Mouse (Mus musculus) forebrain, embryonic 16.5 days (tissue): Measurements from ENCODE around the gene Ift43. TPM values are rescaled to one million over a fixed set of nuclear protein-coding genes. Genes with fewer than 3 reads are reported as not detected.

ENCODE experiments used
- ATAC-seq: fragments of 200-750 bp; cut with Nextera tagmentation; 2 replicates; pipeline ENCODE4 v1.8.0; 2017; ENCODE audit warnings: mild to moderate bottlenecking, moderate library complexity
- H3K27ac ChIP-seq: fragments of 300-500 bp; sonication (generic); 2 replicates; pipeline ENCODE4 v1.5.1; 2014; ENCODE audit warnings: low read length, control low read depth
- H3K27me3 ChIP-seq: fragments of 300-500 bp; sonication (generic); replicated peaks from 2 replicates; pipeline ENCODE4 v1.6.1; 2014; ENCODE audit warnings: low read length; ENCODE audit not compliant: control insufficient read depth, insufficient read depth
- H3K36me3 ChIP-seq: fragments of 300-500 bp; sonication (generic); 2 replicates; pipeline ENCODE4 v1.6.1; 2014; ENCODE audit not compliant: control insufficient read depth, insufficient read depth
- H3K4me1 ChIP-seq: fragments of 300-500 bp; sonication (generic); replicated peaks from 2 replicates; pipeline ENCODE4 v1.6.1; 2014; ENCODE audit warnings: low read length; ENCODE audit not compliant: control insufficient read depth, insufficient read depth
- H3K4me2 ChIP-seq: fragments of 300-500 bp; sonication (generic); 2 replicates; pipeline ENCODE4 v1.6.1; 2014; ENCODE audit warnings: mild to moderate bottlenecking, low read length, control low read depth
- H3K4me3 ChIP-seq: fragments of 300-500 bp; sonication (generic); replicated peaks from 2 replicates; pipeline ENCODE4 v1.5.1; 2014; ENCODE audit warnings: mild to moderate bottlenecking, low read length, control low read depth
- H3K9ac ChIP-seq: fragments of 300-500 bp; sonication (generic); replicated peaks from 2 replicates; pipeline ENCODE4 v1.6.1; 2014; ENCODE audit warnings: low read depth, low read length, control low read depth
- H3K9me3 ChIP-seq: fragments of 300-500 bp; sonication (generic); 2 replicates; pipeline ENCODE4 v1.6.1; 2016; ENCODE audit warnings: low read length; ENCODE audit not compliant: control insufficient read depth
- WGBS: fragments of 180-500 bp; shearing (Covaris S2); extraction: QIAGEN DNeasy Blood & Tissue Kit; methylation state at CpG from one replicate; pipeline ENCODE4 v1.1.7; 2014; 5-methylcytosine and 5-hydroxymethylcytosine counted together
- polyA plus RNA-seq: library from polyadenylated mRNA; unstranded; fragments of >200 nt; fragmentation: Nextera tagmentation; extraction: Ambion mirVana; gene quantifications from 2 replicates; pipeline ENCODE4 v1.2.1, GENCODE M21; 2015

Gene Ift43
- polyA plus RNA-seq, 1 experiment from 2014 or later = 59.9 TPM

DNA sequence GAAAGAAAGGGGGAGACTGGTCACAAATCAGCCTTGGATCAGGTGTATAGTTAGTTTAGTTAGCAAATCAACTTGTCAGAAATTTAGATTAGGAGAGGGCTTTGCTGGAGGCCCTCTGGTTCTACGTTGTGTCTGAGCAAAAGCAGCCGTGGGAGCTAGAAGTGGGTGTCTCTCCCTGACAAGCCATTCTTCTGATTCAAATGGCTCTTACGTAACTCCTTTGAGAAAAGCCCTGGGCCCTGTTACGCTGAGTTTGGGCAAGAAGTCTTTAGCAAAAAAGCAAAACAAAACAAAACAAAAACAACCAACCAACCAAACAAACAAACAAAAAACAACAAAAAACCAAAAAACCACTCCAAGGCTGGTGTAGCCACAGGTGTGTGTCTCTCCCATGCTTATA is 8.4 kb downstream of the Ift43 start:
- Histone ChIP-seq H3K27ac (no peak overlapping the region), H3K4me2 (no peak overlapping the region), H3K9ac (no peak overlapping the region), H3K4me3 (no peak overlapping the region), H3K36me3 (no peaks in the 10 kb centered on the region), H3K4me1 (peaks cover 6% of the 10 kb centered on the region; the same call in 1 of the 2 replicates), H3K9me3 (no peaks in the 10 kb centered on the region), H3K27me3 (no peaks in the 10 kb centered on the region)
- whole genome bisulfite sequencing = 69% methylated on average over 4 of the region's 4 CpGs
- ATAC-seq = no peak

DNA sequence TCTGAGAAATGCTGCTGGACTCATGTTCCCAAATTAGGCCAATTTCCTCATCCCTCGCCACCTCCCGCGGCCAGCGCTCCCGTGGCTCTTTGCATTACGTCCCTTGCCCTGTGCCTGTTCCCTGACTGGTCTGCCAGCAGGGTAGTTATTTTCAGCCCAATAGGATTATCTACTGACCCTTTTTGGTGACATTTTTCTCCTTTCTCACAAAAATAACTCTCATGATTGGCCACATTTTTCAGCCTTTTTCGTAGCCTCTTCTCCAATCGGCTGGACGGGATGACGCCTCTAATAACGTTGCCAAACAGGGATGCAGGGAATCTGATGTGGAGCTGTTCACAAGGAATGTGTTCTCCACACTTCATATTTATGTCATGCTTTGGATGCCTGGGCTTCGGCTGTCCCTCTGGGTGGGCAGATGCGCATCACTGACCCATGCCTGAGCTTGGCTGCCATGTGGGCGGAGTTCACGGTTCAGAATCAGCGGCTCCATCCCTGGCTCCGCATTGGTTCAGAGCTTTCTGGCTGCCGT is 9.3 kb downstream of the Ift43 start:
- H3K27ac ChIP-seq = no peak overlapping the region
- ATAC-seq = no peak
- WGBS = 31% methylated on average over 18 of the region's 18 CpGs
- no peaks in the 10 kb centered on the region for H3K9me3 ChIP-seq
- H3K9ac ChIP-seq = no peak overlapping the region
- no peak overlapping the region for H3K4me3 ChIP-seq
- H3K36me3 ChIP-seq = no peaks in the 10 kb centered on the region
- H3K4me2 ChIP-seq = no peak overlapping the region
- H3K27me3 ChIP-seq = no peaks in the 10 kb centered on the region
- peaks cover 3% of the 10 kb centered on the region; the same call in 1 of the 2 replicates for H3K4me1 ChIP-seq

DNA sequence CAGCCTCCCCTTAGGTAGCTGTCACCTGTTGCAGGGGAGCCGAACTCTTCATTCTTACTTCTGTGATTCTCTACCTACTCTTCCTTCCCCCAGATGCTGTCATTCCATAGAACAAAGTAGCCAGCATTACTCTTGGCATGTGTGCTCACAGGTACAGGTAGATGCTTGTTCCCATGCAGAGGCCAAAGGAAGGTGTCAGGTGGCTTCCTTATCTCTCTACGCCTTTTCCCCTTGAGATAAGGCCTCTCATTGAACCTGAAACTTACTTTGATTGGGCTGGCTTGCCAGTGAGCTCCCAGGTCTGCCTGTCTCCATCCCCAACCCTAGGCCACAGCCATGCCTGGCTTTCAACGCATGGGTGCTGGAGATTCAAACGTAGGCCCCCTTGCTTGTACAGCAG is 11.7 kb downstream of the Ift43 start:
- Histone ChIP-seq H3K27ac (no peak overlapping the region), H3K9me3 (no peaks in the 10 kb centered on the region), H3K36me3 (no peaks in the 10 kb centered on the region), H3K4me3 (no peak overlapping the region), H3K4me1 (peaks cover 3% of the 10 kb centered on the region; the same call in 1 of the 2 replicates), H3K4me2 (no peak overlapping the region), H3K9ac (no peak overlapping the region), H3K27me3 (no peaks in the 10 kb centered on the region)
- 95% methylated on average over 4 of the region's 4 CpGs for WGBS
- ATAC-seq = no peak

DNA sequence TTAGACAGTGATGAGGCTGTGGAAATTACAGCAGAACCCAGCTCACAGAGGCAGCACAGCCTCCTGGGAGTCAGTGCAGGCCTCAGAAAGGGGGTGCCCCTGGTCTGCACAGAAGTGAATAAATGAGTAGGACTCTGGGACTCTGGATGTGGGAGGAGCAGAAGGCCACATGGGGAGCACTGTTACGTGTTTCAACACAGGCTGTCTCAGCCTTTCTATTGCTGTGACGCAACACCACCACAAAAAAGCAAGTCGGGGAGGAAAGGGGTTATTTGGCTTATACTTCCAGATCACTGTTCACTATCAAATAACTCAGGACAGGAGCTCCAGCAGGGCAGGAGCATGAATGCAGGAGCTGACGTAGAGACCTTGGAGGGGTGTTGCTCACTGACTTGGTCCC is 13.5 kb downstream of the Ift43 start:
- Histone ChIP-seq H3K4me3 (no peak overlapping the region), H3K4me1 (peaks cover 3% of the 10 kb centered on the region; the same call in 1 of the 2 replicates), H3K27me3 (no peaks in the 10 kb centered on the region), H3K27ac (no peak overlapping the region), H3K9me3 (no peaks in the 10 kb centered on the region), H3K36me3 (no peaks in the 10 kb centered on the region), H3K9ac (no peak overlapping the region), H3K4me2 (no peak overlapping the region)
- no peak for ATAC-seq
- 95% methylated on average over 4 of the region's 4 CpGs for WGBS

DNA sequence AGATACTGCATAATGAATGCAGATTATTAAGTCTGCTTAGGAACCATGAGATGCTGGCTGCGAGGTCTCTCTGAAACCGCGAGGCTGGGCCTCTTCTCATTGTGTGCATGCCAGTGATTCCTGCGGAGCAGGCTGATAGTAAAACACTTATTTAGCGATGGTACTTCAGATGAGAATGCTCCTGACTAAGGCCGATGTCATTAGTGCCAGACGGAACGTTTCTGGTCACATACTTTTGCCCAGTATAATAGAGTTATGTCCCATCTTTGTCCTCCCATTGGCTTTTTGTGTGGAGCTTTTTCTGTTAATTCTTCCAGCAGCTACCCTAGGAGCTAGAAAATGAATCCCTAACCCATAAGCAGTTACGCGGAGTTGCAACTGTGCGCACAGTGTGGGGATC is 15.4 kb downstream of the Ift43 start:
- no peaks in the 10 kb centered on the region for H3K36me3 ChIP-seq
- H3K4me3 ChIP-seq = no peak overlapping the region
- no peak for ATAC-seq
- WGBS = 61% methylated on average over 11 of the region's 11 CpGs
- H3K4me1 ChIP-seq = no peaks in the 10 kb centered on the region
- no peak overlapping the region for H3K4me2 ChIP-seq
- H3K9ac ChIP-seq = no peak overlapping the region
- no peaks in the 10 kb centered on the region for H3K9me3 ChIP-seq
- H3K27me3 ChIP-seq = no peaks in the 10 kb centered on the region
- no peak overlapping the region for H3K27ac ChIP-seq

DNA sequence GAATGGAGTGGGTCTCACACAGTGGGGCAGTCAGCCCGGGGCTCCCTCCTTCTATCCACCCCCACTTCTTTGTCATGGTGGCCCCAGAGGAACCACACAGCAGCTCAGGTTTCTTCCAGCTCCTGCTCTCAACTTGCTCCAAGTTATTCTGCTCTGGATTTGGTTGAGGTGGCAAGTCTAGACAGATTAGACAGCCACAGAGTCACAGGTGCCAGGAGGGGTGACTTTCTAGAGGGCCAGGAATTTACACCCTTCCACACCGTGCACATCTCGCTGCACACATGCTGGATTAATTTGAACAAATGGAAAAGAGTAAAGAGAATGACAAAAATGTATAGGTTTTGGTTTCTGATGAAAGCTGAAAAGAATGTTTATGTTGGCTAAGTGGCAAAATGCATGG is 18.4 kb downstream of the Ift43 start:
- H3K9me3 ChIP-seq = no peaks in the 10 kb centered on the region
- no peaks in the 10 kb centered on the region for H3K36me3 ChIP-seq
- no peak overlapping the region for H3K4me3 ChIP-seq
- peaks cover 11% of the 10 kb centered on the region for H3K4me1 ChIP-seq
- no peak overlapping the region for H3K9ac ChIP-seq
- no peak for ATAC-seq
- 78% methylated on average over 3 of the region's 3 CpGs for WGBS
- no peaks in the 10 kb centered on the region for H3K27me3 ChIP-seq
- H3K27ac ChIP-seq = no peak overlapping the region
- H3K4me2 ChIP-seq = no peak overlapping the region

DNA sequence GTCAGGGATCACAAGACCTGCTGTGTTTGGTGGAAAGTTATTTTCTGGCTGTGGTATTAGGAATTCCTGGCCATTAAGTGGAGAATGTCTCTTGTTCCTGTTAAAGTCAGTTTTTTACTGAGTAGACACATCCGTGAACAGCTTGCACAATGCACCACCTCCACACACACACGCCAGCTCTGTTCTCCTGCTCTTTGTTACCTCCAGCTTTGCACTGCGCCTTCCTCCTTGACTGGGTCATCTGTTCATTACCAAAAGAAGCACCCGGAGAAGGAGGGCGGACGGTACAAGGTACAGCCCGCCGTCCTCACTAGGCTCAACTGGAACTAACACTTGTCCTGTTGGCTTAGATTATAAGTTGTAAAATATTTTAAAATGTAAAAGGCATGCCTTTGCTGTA is 20.3 kb downstream of the Ift43 start:
- ATAC-seq = no peak
- Histone ChIP-seq H3K36me3 (no peaks in the 10 kb centered on the region), H3K4me3 (no peak overlapping the region), H3K4me1 (peaks cover 11% of the 10 kb centered on the region), H3K27me3 (no peaks in the 10 kb centered on the region), H3K4me2 (no peak overlapping the region), H3K9ac (no peak overlapping the region), H3K27ac (no peak overlapping the region), H3K9me3 (no peaks in the 10 kb centered on the region)
- 78% methylated on average over 8 of the region's 8 CpGs for WGBS

DNA sequence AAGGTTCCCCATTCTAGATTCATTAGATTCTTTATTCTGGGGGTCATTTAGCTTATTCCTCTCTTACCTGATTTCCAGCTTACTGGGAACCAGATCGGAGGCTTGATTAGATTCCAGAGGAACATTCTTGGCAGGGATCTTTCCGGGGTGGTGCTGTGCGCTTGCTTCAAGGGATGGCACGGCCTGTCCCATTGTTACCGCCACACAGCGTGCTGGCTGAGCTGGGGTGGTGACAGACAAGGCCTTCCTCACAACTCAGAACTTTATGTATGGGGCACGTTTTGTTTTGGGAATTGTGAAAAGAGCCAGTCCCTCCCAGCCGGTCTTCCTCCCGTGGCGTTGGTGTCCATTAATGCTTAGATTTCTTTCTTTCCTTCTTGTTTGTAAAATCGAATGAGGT is 21.1 kb downstream of the Ift43 start:
- no peak overlapping the region for H3K27ac ChIP-seq

DNA sequence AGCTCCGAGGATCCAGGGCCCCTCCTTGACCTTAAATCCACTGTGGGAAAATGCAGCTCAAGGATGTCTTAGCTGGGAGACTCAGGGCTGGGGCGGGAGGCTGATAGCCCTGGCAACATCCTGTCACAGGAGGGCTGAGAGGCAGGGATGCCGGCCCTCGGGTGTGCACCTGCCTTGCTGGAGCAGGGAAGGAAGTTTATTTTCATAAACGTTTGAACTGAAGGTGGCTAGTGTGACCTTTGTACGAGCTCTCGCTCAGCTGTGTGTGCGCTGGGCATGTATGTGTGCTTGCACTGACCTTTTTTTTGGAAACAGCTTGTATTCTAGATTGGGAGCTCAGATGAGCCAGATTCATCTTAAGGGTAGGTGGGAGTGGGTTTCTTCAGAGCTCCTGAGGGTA is 21.5 kb downstream of the Ift43 start:
- 43% methylated on average over 8 of the region's 8 CpGs for WGBS
- ATAC-seq = no peak
- Histone ChIP-seq H3K9me3 (no peaks in the 10 kb centered on the region), H3K27ac (no peak overlapping the region), H3K27me3 (no peaks in the 10 kb centered on the region), H3K36me3 (no peaks in the 10 kb centered on the region), H3K4me3 (no peak overlapping the region), H3K4me1 (peaks cover 11% of the 10 kb centered on the region), H3K4me2 (no peak overlapping the region), H3K9ac (no peak overlapping the region)

More for the DNA sequence above, 21.1 kb downstream of the Ift43 start:
- Histone ChIP-seq H3K27me3 (no peaks in the 10 kb centered on the region), H3K36me3 (no peaks in the 10 kb centered on the region), H3K9me3 (no peaks in the 10 kb centered on the region), H3K4me3 (no peak overlapping the region), H3K9ac (no peak overlapping the region), H3K4me2 (no peak overlapping the region), H3K4me1 (peaks cover 11% of the 10 kb centered on the region)
- WGBS = 8% methylated on average over 11 of the region's 11 CpGs
- no peak for ATAC-seq

DNA sequence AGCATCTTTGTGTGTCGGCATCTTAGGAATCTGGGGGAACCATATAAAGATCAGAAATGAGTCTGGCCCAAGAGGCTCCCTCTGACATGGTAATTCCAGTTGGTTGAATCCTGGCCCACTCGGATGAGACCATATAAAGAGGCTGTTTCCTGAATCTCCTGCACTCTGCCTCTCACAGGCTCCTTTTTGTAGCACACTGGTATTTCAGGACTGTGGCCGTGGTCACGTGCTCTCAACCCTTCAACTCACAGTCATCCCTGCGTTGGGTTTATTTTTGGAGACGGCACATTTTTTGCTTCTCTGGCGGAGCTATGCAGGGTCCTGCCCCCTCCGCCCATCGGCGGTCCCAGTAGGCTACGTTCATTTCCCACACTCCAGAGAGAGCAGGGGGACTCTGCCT is 22.0 kb downstream of the Ift43 start:
- H3K27me3 ChIP-seq = no peaks in the 10 kb centered on the region
- no peaks in the 10 kb centered on the region for H3K36me3 ChIP-seq
- no peak for ATAC-seq
- no peak overlapping the region for H3K4me3 ChIP-seq
- H3K9ac ChIP-seq = no peak overlapping the region
- no peak overlapping the region for H3K4me2 ChIP-seq
- peaks cover 11% of the 10 kb centered on the region for H3K4me1 ChIP-seq
- no peak overlapping the region for H3K27ac ChIP-seq
- H3K9me3 ChIP-seq = no peaks in the 10 kb centered on the region
- 79% methylated on average over 11 of the region's 11 CpGs for WGBS
